Mouse (Mus musculus) heart, adult 2 months (tissue): ENCODE results near the gene Man1c1.

ENCODE experiments used
- CTCF ChIP-seq: fragments of 200-600 bp; IDR thresholded peaks from 2 replicates; pipeline ENCODE4 v1.8.1; 2022; ENCODE audit warnings: antibody characterized with exemption, mild to moderate bottlenecking, moderate library complexity
- EP300 ChIP-seq: fragments of 200-500 bp; IDR thresholded peaks from 2 replicates; pipeline ENCODE4 v1.6.1; 2011; ENCODE audit warnings: low read depth, low read length, control low read depth; ENCODE audit not compliant: insufficient read depth

- TF ChIP-seq CTCF (no peak), EP300 (no peak)
Measured at GRCm38 (mm10) chr4:134526220-134526619, 177.9 kb downstream of the Man1c1 start.
